Mouse (Mus musculus) heart, embryonic 16.5 days (tissue): ENCODE measurements around the gene Nhlrc1. TPM values are rescaled to one million over a fixed set of nuclear protein-coding genes. Genes with fewer than 3 reads are reported as not detected.

ENCODE experiments used
- ATAC-seq: fragments of 200-750 bp; cut with Nextera tagmentation; replicated peaks from 2 replicates; pipeline ENCODE4 v1.8.0; 2017; ENCODE audit warnings: moderate number of reproducible peaks; ENCODE audit not compliant: insufficient read depth, low FRiP score; ENCODE audit errors: extremely low read depth
- H3K27ac ChIP-seq: fragments of 300-500 bp; sonication (generic); 2 replicates; pipeline ENCODE4 v1.5.1; 2014; ENCODE audit warnings: mild to moderate bottlenecking, low read length, control low read depth, moderate library complexity
- H3K27me3 ChIP-seq: fragments of 300-500 bp; sonication (generic); 2 replicates; pipeline ENCODE4 v1.6.1; 2014; ENCODE audit warnings: low read length, mixed read lengths; ENCODE audit not compliant: control insufficient read depth, insufficient read depth
- H3K36me3 ChIP-seq: fragments of 300-500 bp; sonication (generic); 2 replicates; pipeline ENCODE4 v1.6.1; 2014; ENCODE audit not compliant: control insufficient read depth, insufficient read depth
- H3K4me1 ChIP-seq: fragments of 300-500 bp; sonication (generic); 2 replicates; pipeline ENCODE4 v1.6.1; 2014; ENCODE audit warnings: low read length, mixed read lengths; ENCODE audit not compliant: control insufficient read depth, insufficient read depth
- H3K4me2 ChIP-seq: fragments of 300-500 bp; sonication (generic); 2 replicates; pipeline ENCODE4 v1.6.1; 2014; ENCODE audit warnings: low read depth, mild to moderate bottlenecking, control low read depth, low read length
- H3K4me3 ChIP-seq: fragments of 300-500 bp; sonication (generic); 2 replicates; pipeline ENCODE4 v1.5.1; 2014; ENCODE audit warnings: mild to moderate bottlenecking, control low read depth, low read length
- H3K9ac ChIP-seq: fragments of 300-500 bp; sonication (generic); 2 replicates; pipeline ENCODE4 v1.6.1; 2014; ENCODE audit warnings: low read length, control low read depth
- H3K9me3 ChIP-seq: fragments of 300-500 bp; sonication (generic); replicated peaks from 2 replicates; pipeline ENCODE4 v1.6.1; 2016; ENCODE audit warnings: low read length; ENCODE audit not compliant: control insufficient read depth
- WGBS: fragments of 180-500 bp; shearing (Covaris S2); extraction: QIAGEN DNeasy Blood & Tissue Kit; methylation state at CpG from one replicate; pipeline ENCODE4 v1.1.7; 2014; 5-methylcytosine and 5-hydroxymethylcytosine counted together
- polyA plus RNA-seq: library from polyadenylated mRNA; unstranded; fragments of >200 nt; fragmentation: Nextera tagmentation; extraction: Ambion mirVana; gene quantifications from 2 replicates; pipeline ENCODE4 v1.2.1, GENCODE M21; 2015

Gene Nhlrc1
- 4.4 and 4.7 TPM in 2 replicates for polyA plus RNA-seq

- ATAC-seq, result peak; percentile 81
Measured at GRCm38 (mm10) chr13:47014334-47015194, at the start of gene Nhlrc1. Gene Nhlrc1, minus strand, starts transcription at chr13:47014850.

DNA sequence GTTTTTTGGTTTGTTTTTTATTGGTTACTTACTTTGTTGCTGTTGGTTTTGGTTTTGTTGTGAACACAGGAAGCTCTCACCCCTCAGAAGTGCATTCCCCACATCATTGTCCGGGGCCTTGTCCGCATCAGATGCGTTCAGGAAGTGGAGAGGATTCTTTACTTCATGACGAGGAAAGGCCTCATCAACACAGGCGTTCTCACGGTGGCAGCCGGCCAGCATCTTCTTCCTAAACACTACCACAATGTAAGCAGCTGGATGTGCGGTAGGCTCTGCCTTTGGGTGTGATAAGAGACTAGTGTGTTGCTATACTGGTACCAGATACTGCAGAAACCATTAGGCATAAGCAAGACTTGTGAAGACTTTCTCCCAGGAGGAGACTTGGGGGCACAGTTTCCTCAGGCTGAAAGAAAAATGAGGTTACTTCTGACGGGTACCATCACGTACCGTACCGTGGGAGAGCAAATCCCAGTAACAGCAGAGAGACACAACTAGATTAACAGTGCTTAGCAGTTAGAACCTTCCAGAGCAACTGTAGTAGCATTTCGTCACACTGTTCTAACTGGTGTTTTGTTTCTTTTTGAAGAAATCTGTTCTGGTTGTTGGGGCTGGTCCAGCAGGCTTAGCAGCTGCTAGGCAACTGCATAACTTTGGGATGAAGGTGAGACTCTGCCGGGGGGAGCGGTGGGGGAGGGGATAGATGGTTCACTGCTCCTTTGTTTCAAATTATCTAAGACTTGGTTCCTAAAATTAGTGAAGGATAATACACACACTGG lies 49.5 kb upstream of the Nhlrc1 start:
- no peak for ATAC-seq
- H3K4me2 ChIP-seq, result no peak overlapping the region
- no peaks in the 10 kb centered on the region for H3K27me3 ChIP-seq
- H3K9me3 ChIP-seq, result no peaks in the 10 kb centered on the region
- H3K27ac ChIP-seq, result no peak overlapping the region
- H3K36me3 ChIP-seq, result 0 out of 2 replicates have a peak, but pooled peaks cover 11% of the 10 kb centered on the region
- 64% methylated on average over 15 of the region's 15 CpGs for WGBS
- H3K4me1 ChIP-seq, result no peaks in the 10 kb centered on the region
- no peak overlapping the region for H3K4me3 ChIP-seq
- H3K9ac ChIP-seq, result no peak overlapping the region

More at GRCm38 (mm10) chr13:47014334-47015194, at the start of gene Nhlrc1:
- H3K4me3 ChIP-seq, result peak within 1 kb of the TSS; percentile 70
- 0 out of 2 replicates have a peak, but pooled peaks cover 3% of the 10 kb centered on the region for H3K36me3 ChIP-seq
- peak within 1 kb of the TSS; percentile 84 for H3K9ac ChIP-seq
- H3K27ac ChIP-seq, result no peak within 1 kb of the TSS
- peaks cover 9% of the 10 kb centered on the region; the same call in 1 of the 2 replicates for H3K4me1 ChIP-seq
- H3K9me3 ChIP-seq, result peaks cover 15% of the 10 kb centered on the region
- 4% methylated on average over 66 of the region's 73 CpGs for WGBS
- H3K4me2 ChIP-seq, result peak within 1 kb of the TSS; percentile 100
- no peaks in the 10 kb centered on the region for H3K27me3 ChIP-seq

GRCm38 (mm10) chr13:47062756-47063155 lies 48.1 kb upstream of the Nhlrc1 start:
- H3K4me1 ChIP-seq, result no peaks in the 10 kb centered on the region
- no peak overlapping the region for H3K9ac ChIP-seq
- ATAC-seq, result no peak
- H3K36me3 ChIP-seq, result 0 out of 2 replicates have a peak, but pooled peaks cover 11% of the 10 kb centered on the region
- H3K4me2 ChIP-seq, result no peak overlapping the region
- no peak overlapping the region for H3K27ac ChIP-seq
- WGBS, result 93% methylated on average over 17 of the region's 17 CpGs
- H3K4me3 ChIP-seq, result no peak overlapping the region
- no peaks in the 10 kb centered on the region for H3K27me3 ChIP-seq
- H3K9me3 ChIP-seq, result no peaks in the 10 kb centered on the region

- no peak for ATAC-seq
- Histone ChIP-seq H3K27me3 (no peaks in the 10 kb centered on the region), H3K9me3 (no peaks in the 10 kb centered on the region), H3K4me2 (no peak overlapping the region), H3K27ac (no peak overlapping the region), H3K36me3 (peaks cover 6% of the 10 kb centered on the region; the same call in 1 of the 2 replicates), H3K4me3 (no peak overlapping the region), H3K9ac (no peak overlapping the region), H3K4me1 (no peaks in the 10 kb centered on the region)
- WGBS, result 82% methylated on average over 5 of the region's 5 CpGs
Measured at GRCm38 (mm10) chr13:47056781-47057180, 42.1 kb upstream of the Nhlrc1 start.

GRCm38 (mm10) chr13:47056126-47056525 lies 41.5 kb upstream of the Nhlrc1 start:
- H3K4me2 ChIP-seq, result no peak overlapping the region
- H3K27ac ChIP-seq, result no peak overlapping the region
- H3K36me3 ChIP-seq, result peaks cover 9% of the 10 kb centered on the region; the same call in 1 of the 2 replicates
- H3K4me1 ChIP-seq, result no peaks in the 10 kb centered on the region
- no peak overlapping the region for H3K4me3 ChIP-seq
- H3K9ac ChIP-seq, result no peak overlapping the region
- no peaks in the 10 kb centered on the region for H3K27me3 ChIP-seq
- no peaks in the 10 kb centered on the region for H3K9me3 ChIP-seq
- 70% methylated on average over 11 of the region's 11 CpGs for WGBS
- peak; percentile 32; the same call in 1 of the 2 replicates for ATAC-seq

DNA sequence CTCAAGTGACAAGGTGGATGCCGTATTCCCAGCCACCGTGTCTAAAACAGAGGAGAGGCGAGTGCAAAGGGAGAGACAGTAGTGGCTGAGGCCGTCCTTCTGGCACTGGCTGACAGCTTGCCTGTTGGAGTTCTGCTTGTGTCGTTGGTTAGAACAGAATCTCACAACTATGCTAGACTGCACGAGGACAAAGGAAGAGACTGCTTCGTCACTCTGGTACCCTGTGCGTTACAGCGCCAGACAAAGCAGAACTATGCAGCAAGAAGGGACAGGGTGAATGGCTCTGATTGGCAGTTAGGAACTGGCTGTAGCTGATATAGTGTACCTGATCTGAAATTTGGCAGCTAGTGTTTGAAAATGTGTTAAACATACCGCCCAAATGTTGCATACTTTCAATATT lies 39.3 kb upstream of the Nhlrc1 start:
- no peak overlapping the region for H3K9ac ChIP-seq
- no peak for ATAC-seq

DNA sequence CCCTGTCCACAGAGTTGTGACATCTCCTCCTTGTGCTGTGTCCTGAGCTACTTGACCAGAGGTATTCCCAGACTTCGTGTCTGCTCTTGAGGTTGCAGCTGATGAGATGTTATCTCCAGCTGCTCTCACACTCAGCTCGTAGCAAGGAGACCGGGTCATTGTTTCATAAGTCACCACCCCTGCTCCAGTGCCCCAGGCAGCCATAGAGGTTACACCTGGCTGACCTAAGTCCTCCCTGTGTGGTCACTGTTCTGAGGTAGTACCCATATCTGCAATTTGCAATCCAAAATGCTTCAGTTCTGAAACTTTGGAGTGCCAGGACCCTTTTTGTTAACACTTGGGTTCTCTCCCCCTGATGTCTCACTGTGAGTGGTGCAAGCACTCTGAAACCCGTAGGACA lies 35.4 kb upstream of the Nhlrc1 start:
- no peak for ATAC-seq
- 35% methylated on average over 4 of the region's 4 CpGs for WGBS
- Histone ChIP-seq H3K4me3 (no peak overlapping the region), H3K27ac (no peak overlapping the region), H3K36me3 (peaks cover 15% of the 10 kb centered on the region), H3K9ac (no peak overlapping the region), H3K4me1 (no peaks in the 10 kb centered on the region), H3K4me2 (no peak overlapping the region), H3K9me3 (no peaks in the 10 kb centered on the region), H3K27me3 (no peaks in the 10 kb centered on the region)

More for the DNA sequence above, 39.3 kb upstream of the Nhlrc1 start:
- Histone ChIP-seq H3K27ac (no peak overlapping the region), H3K4me1 (no peaks in the 10 kb centered on the region), H3K27me3 (no peaks in the 10 kb centered on the region), H3K4me2 (no peak overlapping the region), H3K4me3 (no peak overlapping the region), H3K36me3 (peaks cover 10% of the 10 kb centered on the region), H3K9me3 (no peaks in the 10 kb centered on the region)
- WGBS, result 77% methylated on average over 10 of the region's 10 CpGs

DNA sequence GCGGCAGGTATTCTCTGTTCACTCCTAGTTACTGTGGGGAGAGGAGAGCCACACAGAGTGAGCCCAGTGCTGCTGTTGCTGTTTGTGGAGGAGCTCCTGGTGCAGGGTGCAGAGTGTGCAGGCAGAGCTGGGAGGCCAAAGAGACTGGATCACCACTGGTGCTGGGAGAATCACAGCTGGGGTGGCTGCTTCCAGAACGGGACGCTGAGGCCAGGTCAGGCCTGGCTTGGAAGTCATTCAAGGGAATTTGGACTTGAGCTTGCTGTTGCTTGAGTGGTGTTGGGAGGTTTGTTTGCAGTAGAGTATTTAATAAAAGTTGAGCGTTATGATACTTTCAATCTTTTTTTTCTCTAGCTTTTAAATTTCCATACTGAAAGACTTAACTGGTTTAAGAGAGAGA lies 33.3 kb upstream of the Nhlrc1 start:
- Histone ChIP-seq H3K4me1 (peaks cover 5% of the 10 kb centered on the region), H3K27me3 (no peaks in the 10 kb centered on the region), H3K4me2 (no peak overlapping the region), H3K9ac (no peak overlapping the region), H3K9me3 (no peaks in the 10 kb centered on the region), H3K4me3 (no peak overlapping the region), H3K27ac (no peak overlapping the region), H3K36me3 (peaks cover 15% of the 10 kb centered on the region)
- no peak for ATAC-seq
- 83% methylated on average over 4 of the region's 4 CpGs for WGBS

DNA sequence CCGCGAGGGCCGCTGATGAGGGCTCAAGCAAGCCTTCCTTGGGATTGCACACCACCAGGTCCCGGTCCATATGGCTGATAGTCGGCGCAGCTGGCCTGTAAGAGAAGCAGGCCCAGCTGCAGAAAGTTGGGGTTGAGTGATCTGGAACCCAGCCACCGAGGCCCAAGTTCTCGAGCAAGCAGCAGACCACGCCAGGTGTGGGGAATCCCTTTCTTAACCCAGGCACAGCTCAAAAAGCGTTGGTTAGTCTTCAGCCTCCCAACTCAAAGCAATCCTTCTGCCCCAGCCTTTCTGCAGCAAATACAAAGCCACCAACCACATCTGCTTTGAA lies 29.9 kb upstream of the Nhlrc1 start, which contains the start of gene Tpmt:
Tpmt (minus strand) TSS at position 121 of the 331 bp plus-strand sequence.
- 22% methylated on average over 10 of the region's 10 CpGs for WGBS
- Histone ChIP-seq H3K4me1 (peaks cover 8% of the 10 kb centered on the region), H3K4me2 (peak within 1 kb of the TSS; percentile 100), H3K4me3 (peak within 1 kb of the TSS; percentile 80), H3K27ac (peak within 1 kb of the TSS; percentile 75), H3K9ac (peak within 1 kb of the TSS; percentile 86), H3K27me3 (no peaks in the 10 kb centered on the region), H3K9me3 (no peaks in the 10 kb centered on the region), H3K36me3 (peaks cover 8% of the 10 kb centered on the region)
- ATAC-seq, result no peak
